Mouse (Mus musculus): ENCODE measurements around the gene Samd14. TPM values are rescaled to one million over a fixed set of nuclear protein-coding genes. Genes with fewer than 3 reads are reported as not detected.

The Samd14 gene
- polyA plus RNA-seq, 1 experiment from 2014 or later, result 135 TPM

GRCm38 (mm10) chr11:95039766-95040165 is 30.1 kb downstream of the Samd14 start:
- H3K36me3 ChIP-seq (ENCODE audit: control insufficient read depth, insufficient read depth, low read length), result peaks cover 3% of the 10 kb centered on the region
- no peak for ATAC-seq (ENCODE audit: low FRiP score, low TSS enrichment)
- no peaks in the 10 kb centered on the region for H3K9me3 ChIP-seq (ENCODE audit: control insufficient read depth, low read length)
- no peak overlapping the region for H3K9ac ChIP-seq (replicated peaks; ENCODE audit: low read length)
- peaks cover 12% of the 10 kb centered on the region for H3K4me1 ChIP-seq (ENCODE audit: control insufficient read depth, insufficient read depth, low read length)
- H3K4me3 ChIP-seq (replicated peaks; ENCODE audit: low read depth, low read length), result no peak overlapping the region
- no peak overlapping the region; the same call in 1 of the 2 replicates for H3K4me2 ChIP-seq (ENCODE audit: low read length)
- WGBS, result 90% methylated on average over 4 of the region's 4 CpGs
- H3K27ac ChIP-seq (replicated peaks; ENCODE audit: low read depth, low read length), result no peak overlapping the region
- no peaks in the 10 kb centered on the region for H3K27me3 ChIP-seq (ENCODE audit: control insufficient read depth, insufficient read depth, low read length)
- no peak for DNase-seq

- peak overlapping the region; percentile 88 for H3K4me2 ChIP-seq (ENCODE audit: low read length)
- ATAC-seq (ENCODE audit: low FRiP score, low TSS enrichment), result peak; percentile 19; the same call in 1 of the 2 replicates
- peak overlapping the region; percentile 64 for H3K9ac ChIP-seq (replicated peaks; ENCODE audit: low read length)
- H3K4me1 ChIP-seq (ENCODE audit: control insufficient read depth, insufficient read depth, low read length), result peaks cover 12% of the 10 kb centered on the region
- H3K4me3 ChIP-seq (replicated peaks; ENCODE audit: low read depth, low read length), result peak overlapping the region; percentile 73
- no peak for DNase-seq
- H3K9me3 ChIP-seq (ENCODE audit: control insufficient read depth, low read length), result no peaks in the 10 kb centered on the region
- H3K27ac ChIP-seq (replicated peaks; ENCODE audit: low read depth, low read length), result 0 out of 2 replicates have a peak overlapping the region, but pooled peaks have one; percentile 37
- WGBS, result 3% methylated on average over 20 of the region's 20 CpGs
- H3K36me3 ChIP-seq (ENCODE audit: control insufficient read depth, insufficient read depth, low read length), result peaks cover 8% of the 10 kb centered on the region
- no peaks in the 10 kb centered on the region; the same call in 1 of the 2 replicates for H3K27me3 ChIP-seq (ENCODE audit: control insufficient read depth, insufficient read depth, low read length)
Observed at GRCm38 (mm10) chr11:95040491-95041138, 30.9 kb downstream of the Samd14 start.

GRCm38 (mm10) chr11:95041139-95041609 is 31.5 kb downstream of the Samd14 start, which contains the start of gene Pdk2:
TSS of gene Pdk2 (minus strand) at chr11:95041354.
- Histone ChIP-seq H3K27me3 (ENCODE audit: control insufficient read depth, insufficient read depth, low read length) (no peaks in the 10 kb centered on the region; the same call in 1 of the 2 replicates), H3K36me3 (ENCODE audit: control insufficient read depth, insufficient read depth, low read length) (peaks cover 8% of the 10 kb centered on the region), H3K4me2 (ENCODE audit: low read length) (peak within 1 kb of the TSS; percentile 88), H3K27ac (replicated peaks; ENCODE audit: low read depth, low read length) (0 out of 2 replicates have a peak within 1 kb of the TSS, but pooled peaks have one; percentile 37), H3K9me3 (ENCODE audit: control insufficient read depth, low read length) (no peaks in the 10 kb centered on the region), H3K4me1 (ENCODE audit: control insufficient read depth, insufficient read depth, low read length) (peaks cover 12% of the 10 kb centered on the region), H3K9ac (replicated peaks; ENCODE audit: low read length) (peak within 1 kb of the TSS; percentile 64), H3K4me3 (replicated peaks; ENCODE audit: low read depth, low read length) (peak within 1 kb of the TSS; percentile 73)
- ATAC-seq (ENCODE audit: low FRiP score, low TSS enrichment), result peak; percentile 97
- peak; percentile 97 for DNase-seq
- WGBS, result under 1% methylated on average over 41 of the region's 41 CpGs

GRCm38 (mm10) chr11:95042096-95042495 is 32.4 kb downstream of the Samd14 start:
- whole genome bisulfite sequencing, result 1% methylated on average over 11 of the region's 11 CpGs
- H3K36me3 ChIP-seq (ENCODE audit: control insufficient read depth, insufficient read depth, low read length), result peaks cover 8% of the 10 kb centered on the region
- peaks cover 12% of the 10 kb centered on the region for H3K4me1 ChIP-seq (ENCODE audit: control insufficient read depth, insufficient read depth, low read length)
- H3K9me3 ChIP-seq (ENCODE audit: control insufficient read depth, low read length), result no peaks in the 10 kb centered on the region
- no peak overlapping the region for H3K27ac ChIP-seq (replicated peaks; ENCODE audit: low read depth, low read length)
- DNase-seq, result peak; percentile 92
- no peak overlapping the region for H3K9ac ChIP-seq (replicated peaks; ENCODE audit: low read length)
- 0 out of 2 replicates have a peak, but pooled peaks have one; percentile 15 for ATAC-seq (ENCODE audit: low FRiP score, low TSS enrichment)
- no peaks in the 10 kb centered on the region; the same call in 1 of the 2 replicates for H3K27me3 ChIP-seq (ENCODE audit: control insufficient read depth, insufficient read depth, low read length)
- peak overlapping the region; percentile 88 for H3K4me2 ChIP-seq (ENCODE audit: low read length)
- H3K4me3 ChIP-seq (replicated peaks; ENCODE audit: low read depth, low read length), result peak overlapping the region; percentile 73

GRCm38 (mm10) chr11:95043060-95043459 is 33.4 kb downstream of the Samd14 start:
- H3K4me3 ChIP-seq (replicated peaks; ENCODE audit: low read depth, low read length), result no peak overlapping the region
- no peak overlapping the region for H3K27ac ChIP-seq (replicated peaks; ENCODE audit: low read depth, low read length)
- H3K36me3 ChIP-seq (ENCODE audit: control insufficient read depth, insufficient read depth, low read length), result peaks cover 8% of the 10 kb centered on the region
- H3K4me2 ChIP-seq (ENCODE audit: low read length), result no peak overlapping the region
- DNase-seq (no peak), ATAC-seq (ENCODE audit: low FRiP score, low TSS enrichment) (no peak)
- 91% methylated on average over 4 of the region's 4 CpGs for WGBS
- no peaks in the 10 kb centered on the region for H3K9me3 ChIP-seq (ENCODE audit: control insufficient read depth, low read length)
- no peaks in the 10 kb centered on the region; the same call in 1 of the 2 replicates for H3K27me3 ChIP-seq (ENCODE audit: control insufficient read depth, insufficient read depth, low read length)
- H3K9ac ChIP-seq (replicated peaks; ENCODE audit: low read length), result no peak overlapping the region
- peaks cover 12% of the 10 kb centered on the region for H3K4me1 ChIP-seq (ENCODE audit: control insufficient read depth, insufficient read depth, low read length)

GRCm38 (mm10) chr11:95043608-95044007 is 33.9 kb downstream of the Samd14 start:
- Histone ChIP-seq H3K27me3 (ENCODE audit: control insufficient read depth, insufficient read depth, low read length) (no peaks in the 10 kb centered on the region; the same call in 1 of the 2 replicates), H3K4me3 (replicated peaks; ENCODE audit: low read depth, low read length) (no peak overlapping the region), H3K4me1 (ENCODE audit: control insufficient read depth, insufficient read depth, low read length) (peaks cover 12% of the 10 kb centered on the region), H3K9me3 (ENCODE audit: control insufficient read depth, low read length) (no peaks in the 10 kb centered on the region), H3K9ac (replicated peaks; ENCODE audit: low read length) (no peak overlapping the region), H3K4me2 (ENCODE audit: low read length) (no peak overlapping the region), H3K36me3 (ENCODE audit: control insufficient read depth, insufficient read depth, low read length) (peaks cover 8% of the 10 kb centered on the region), H3K27ac (replicated peaks; ENCODE audit: low read depth, low read length) (no peak overlapping the region)
- DNase-seq (no peak), ATAC-seq (ENCODE audit: low FRiP score, low TSS enrichment) (no peak)
- 59% methylated on average over 7 of the region's 7 CpGs for whole genome bisulfite sequencing

- WGBS, result 54% methylated on average over 13 of the region's 13 CpGs
- Histone ChIP-seq H3K9ac (replicated peaks; ENCODE audit: low read length) (no peak overlapping the region), H3K36me3 (ENCODE audit: control insufficient read depth, insufficient read depth, low read length) (peaks cover 8% of the 10 kb centered on the region), H3K27me3 (ENCODE audit: control insufficient read depth, insufficient read depth, low read length) (no peaks in the 10 kb centered on the region; the same call in 1 of the 2 replicates), H3K4me3 (replicated peaks; ENCODE audit: low read depth, low read length) (no peak overlapping the region), H3K4me1 (ENCODE audit: control insufficient read depth, insufficient read depth, low read length) (peaks cover 12% of the 10 kb centered on the region), H3K9me3 (ENCODE audit: control insufficient read depth, low read length) (no peaks in the 10 kb centered on the region), H3K4me2 (ENCODE audit: low read length) (no peak overlapping the region), H3K27ac (replicated peaks; ENCODE audit: low read depth, low read length) (no peak overlapping the region)
- DNase-seq (no peak), ATAC-seq (ENCODE audit: low FRiP score, low TSS enrichment) (no peak)
Observed at GRCm38 (mm10) chr11:95044185-95044870, 34.6 kb downstream of the Samd14 start.

GRCm38 (mm10) chr11:95046980-95047680 is 37.5 kb downstream of the Samd14 start:
- 60% methylated on average over 9 of the region's 9 CpGs for WGBS
- Histone ChIP-seq H3K9me3 (ENCODE audit: control insufficient read depth, low read length) (no peaks in the 10 kb centered on the region), H3K4me1 (ENCODE audit: control insufficient read depth, insufficient read depth, low read length) (no peaks in the 10 kb centered on the region), H3K36me3 (ENCODE audit: control insufficient read depth, insufficient read depth, low read length) (peaks cover 8% of the 10 kb centered on the region), H3K27me3 (ENCODE audit: control insufficient read depth, insufficient read depth, low read length) (no peaks in the 10 kb centered on the region; the same call in 1 of the 2 replicates), H3K9ac (replicated peaks; ENCODE audit: low read length) (no peak overlapping the region), H3K27ac (replicated peaks; ENCODE audit: low read depth, low read length) (no peak overlapping the region), H3K4me3 (replicated peaks; ENCODE audit: low read depth, low read length) (no peak overlapping the region), H3K4me2 (ENCODE audit: low read length) (no peak overlapping the region)
- DNase-seq, result peak; percentile 86
- ATAC-seq (ENCODE audit: low FRiP score, low TSS enrichment), result no peak

All from midbrain, embryonic 14.5 days (tissue).